Mouse (Mus musculus) MEL (cell line): ENCODE measurements around the gene Crybb2. TPM values are rescaled to one million over a fixed set of nuclear protein-coding genes. Genes with fewer than 3 reads are reported as not detected.

Experiments
- DNase-seq: peaks from one replicate; pipeline ENCODE4 v3.0.0; 2011; ENCODE audit warnings: low read depth, low spot score
- H3K27ac ChIP-seq: 2 replicates; pipeline ENCODE4 v1.5.1; 2012; ENCODE audit warnings: low read depth, mild to moderate bottlenecking, control low read depth, low read length, moderate library complexity; ENCODE audit not compliant: control insufficient read depth
- H3K27me3 ChIP-seq, 2 experiments: fragments of 150-350 bp in 1 of 2; sonication (generic) in 1 of 2; 2 replicates each; pipeline ENCODE4 v1.6.1; 2012; ENCODE audit warnings: low read length in 2 of 2, mild to moderate bottlenecking in 2 of 2, improper control_type of control experiment in 1 of 2, moderate library complexity in 1 of 2; ENCODE audit not compliant: insufficient read depth in 2 of 2, control insufficient read depth in 1 of 2
- H3K36me3 ChIP-seq, 2 experiments: 2 replicates each; pipeline ENCODE4 v1.6.1; 2012 to 2014; ENCODE audit warnings: low read length in 2 of 2, improper control_type of control experiment in 1 of 2, inconsistent platforms in 1 of 2, mild to moderate bottlenecking in 1 of 2; ENCODE audit not compliant: insufficient read depth in 2 of 2, control insufficient read depth in 1 of 2
- H3K4me1 ChIP-seq, 2 experiments: fragments of 150-350 bp in 1 of 2; sonication (generic) in 1 of 2; 2 replicates each; pipeline ENCODE4 v1.6.1; 2012; ENCODE audit warnings: low read length in 2 of 2, improper control_type of control experiment in 1 of 2, mild to moderate bottlenecking in 1 of 2; ENCODE audit not compliant: insufficient read depth in 2 of 2, control insufficient read depth in 1 of 2
- H3K4me3 ChIP-seq, 2 experiments: fragments of 150-350 bp in 1 of 2; sonication (generic) in 1 of 2; 2 replicates each; pipeline ENCODE4 v1.5.1; 2012; ENCODE audit warnings: low read depth in 2 of 2, low read length in 2 of 2, mild to moderate bottlenecking in 2 of 2, moderate library complexity in 2 of 2, control low read depth in 1 of 2, improper control_type of control experiment in 1 of 2; ENCODE audit not compliant: control insufficient read depth in 1 of 2, insufficient read depth in 1 of 2
- H3K79me2 ChIP-seq: 2 replicates; pipeline ENCODE4 v1.6.1; 2012; ENCODE audit warnings: mild to moderate bottlenecking, low read length, moderate library complexity; ENCODE audit not compliant: control insufficient read depth, poor library complexity, insufficient read depth
- H3K9ac ChIP-seq: 2 replicates; pipeline ENCODE4 v1.6.1; 2012; ENCODE audit warnings: low read depth, mild to moderate bottlenecking, control low read depth, low read length, moderate library complexity; ENCODE audit not compliant: control insufficient read depth, poor library complexity, severe bottlenecking
- H3K9me3 ChIP-seq: fragments of 150-350 bp; sonication (generic); replicated peaks from 2 replicates; pipeline ENCODE4 v1.6.1; 2012; ENCODE audit warnings: mild to moderate bottlenecking, low read length, improper control_type of control experiment, moderate library complexity; ENCODE audit not compliant: insufficient read depth
- BHLHE40 ChIP-seq: IDR thresholded peaks from 2 replicates; pipeline ENCODE4 v1.6.1; 2012; ENCODE audit warnings: low read depth, mild to moderate bottlenecking, inconsistent platforms, low read length, improper control_type of control experiment, borderline replicate concordance
- CHD1 ChIP-seq: IDR thresholded peaks from 2 replicates; pipeline ENCODE4 v1.6.1; 2012; ENCODE audit warnings: low read depth, mild to moderate bottlenecking, inconsistent platforms, low read length, improper control_type of control experiment
- CTCF ChIP-seq, 3 experiments: IDR thresholded peaks in 2 of 3; conservative IDR thresholded peaks in 1 of 3; 2 replicates each; pipeline ENCODE4 v1.5.1; 2011 to 2012; ENCODE audit warnings: low read length in 3 of 3, low read depth in 2 of 3, mild to moderate bottlenecking in 2 of 3, improper control_type of control experiment in 1 of 3, inconsistent platforms in 1 of 3, mixed read lengths in 1 of 3, moderate library complexity in 1 of 3; ENCODE audit not compliant: control insufficient read depth in 1 of 3, insufficient read depth in 1 of 3, poor library complexity in 1 of 3, severe bottlenecking in 1 of 3
- E2F4 ChIP-seq: IDR thresholded peaks from 2 replicates; pipeline ENCODE4 v1.6.1; 2011; ENCODE audit warnings: low read depth, low read length, improper control_type of control experiment, borderline replicate concordance
- ELF1 ChIP-seq: IDR thresholded peaks from 2 replicates; pipeline ENCODE4 v1.6.1; 2014; ENCODE audit warnings: low read depth, mild to moderate bottlenecking, inconsistent platforms, low read length, improper control_type of control experiment, moderate library complexity
- ETS1 ChIP-seq: IDR thresholded peaks from 2 replicates; pipeline ENCODE4 v1.6.1; 2012; ENCODE audit warnings: low read depth, mild to moderate bottlenecking, inconsistent platforms, low read length, improper control_type of control experiment, moderate library complexity
- HCFC1 ChIP-seq: IDR thresholded peaks from 2 replicates; pipeline ENCODE4 v1.6.1; 2012; ENCODE audit warnings: low read depth, mild to moderate bottlenecking, inconsistent platforms, low read length, improper control_type of control experiment, moderate library complexity
- MXI1 ChIP-seq: IDR thresholded peaks from 2 replicates; pipeline ENCODE4 v1.6.1; 2011; ENCODE audit warnings: mild to moderate bottlenecking, low read depth, low read length, improper control_type of control experiment
- MYC ChIP-seq: IDR thresholded peaks from 2 replicates; pipeline ENCODE4 v1.6.1; 2011; ENCODE audit warnings: low read depth, mild to moderate bottlenecking, low read length, improper control_type of control experiment, moderate library complexity
- POLR2AphosphoS2 ChIP-seq: IDR thresholded peaks from 2 replicates; pipeline ENCODE4 v1.6.1; 2011; ENCODE audit warnings: low read length, improper control_type of control experiment
- POLR2AphosphoS5 ChIP-seq: IDR thresholded peaks from 2 replicates; pipeline ENCODE4 v1.6.1; 2012; ENCODE audit warnings: low read depth, borderline replicate concordance, mild to moderate bottlenecking, inconsistent platforms, low read length, moderate library complexity, mixed read lengths
- RAD21 ChIP-seq: IDR thresholded peaks from 2 replicates; pipeline ENCODE4 v1.6.1; 2011; ENCODE audit warnings: mild to moderate bottlenecking, low read depth, low read length, improper control_type of control experiment
- SIN3A ChIP-seq: IDR thresholded peaks from 2 replicates; pipeline ENCODE4 v1.6.1; 2012; ENCODE audit warnings: low read length, improper control_type of control experiment, inconsistent platforms
- SMC3 ChIP-seq: IDR thresholded peaks from 2 replicates; pipeline ENCODE4 v1.6.1; 2011; ENCODE audit warnings: low read depth, low read length, improper control_type of control experiment
- UBTF ChIP-seq: IDR thresholded peaks from 2 replicates; pipeline ENCODE4 v1.6.1; 2012; ENCODE audit warnings: low read depth, mild to moderate bottlenecking, inconsistent platforms, low read length, improper control_type of control experiment, moderate library complexity, borderline replicate concordance; ENCODE audit not compliant: insufficient read depth
- ZC3H11A ChIP-seq: IDR thresholded peaks from 2 replicates; pipeline ENCODE4 v1.6.1; 2012; ENCODE audit warnings: low read depth, mild to moderate bottlenecking, inconsistent platforms, low read length, improper control_type of control experiment
- polyA plus RNA-seq, 2 experiments: library from polyadenylated mRNA; stranded (reverse) in 1 of 2; unstranded in 1 of 2; fragments of >175 nt in 1 of 2; fragments of >200 nt in 1 of 2; gene quantifications; 2 replicates each; pipeline versions ENCODE4 v1.2.1 to v1.2.4; 2012; ENCODE audit warnings: low replicate concordance in 2 of 2, low read depth in 1 of 2; ENCODE audit not compliant: insufficient read length in 2 of 2, insufficient read depth in 1 of 2, missing spikeins in 1 of 2
- total RNA-seq: library from RNA; depleted of rRNA; stranded (reverse); fragments of 300-350 nt; gene quantifications from 2 replicates; pipeline ENCODE4 v1.2.3, GENCODE M21; 2012

Crybb2 gene
- total and polyA plus RNA-seq, 3 experiments, result not detected

- no peak overlapping the region for H3K27ac ChIP-seq
- no peaks in the 10 kb centered on the region for H3K4me1 ChIP-seq
- TF ChIP-seq CHD1 (no peak), MXI1 (no peak), POLR2AphosphoS5 (no peak), HCFC1 (no peak), POLR2AphosphoS2 (no peak), ZC3H11A (no peak), E2F4 (no peak), CTCF (IDR thresholded peaks at IDR 0.05 in 2 of 3, conservative IDR thresholded peaks at IDR 0.05 in 1 of 3; ENCODE audit: control insufficient read depth in 1 of 3, insufficient read depth in 1 of 3, low read depth in 2 of 3, low read length in 3 of 3, poor library complexity in 1 of 3, severe bottlenecking in 1 of 3) (no peak), MYC (no peak), RAD21 (no peak), SIN3A (no peak), SMC3 (no peak)
- no peak overlapping the region for H3K4me3 ChIP-seq
- H3K36me3 ChIP-seq, result no peaks in the 10 kb centered on the region
- no peaks in the 10 kb centered on the region for H3K79me2 ChIP-seq
- no peaks in the 10 kb centered on the region for H3K9me3 ChIP-seq
- no peak for DNase-seq
- H3K9ac ChIP-seq, result no peak overlapping the region
- H3K27me3 ChIP-seq, result no peaks in the 10 kb centered on the region; a peak in 1 of 4 replicates
These were observed 51.7 kb downstream of the Crybb2 start for GRCm38 (mm10) chr5:113018190-113018589.

GRCm38 (mm10) chr5:113017004-113017403 lies 52.9 kb downstream of the Crybb2 start:
- H3K9me3 ChIP-seq, result no peaks in the 10 kb centered on the region
- H3K36me3 ChIP-seq, result no peaks in the 10 kb centered on the region
- H3K9ac ChIP-seq, result no peak overlapping the region
- no peak for DNase-seq
- H3K27me3 ChIP-seq, result no peaks in the 10 kb centered on the region
- H3K4me3 ChIP-seq, result no peak overlapping the region
- H3K27ac ChIP-seq, result no peak overlapping the region
- no peaks in the 10 kb centered on the region for H3K79me2 ChIP-seq
- no peaks in the 10 kb centered on the region for H3K4me1 ChIP-seq
- TF ChIP-seq ELF1, result no peak
- TF ChIP-seq ETS1, result no peak
- no peak for TF ChIP-seq HCFC1
- TF ChIP-seq UBTF, result no peak
- TF ChIP-seq BHLHE40, result no peak
